Mouse (Mus musculus): ENCODE measurements around the gene Unc5c. TPM values are rescaled to one million over a fixed set of nuclear protein-coding genes. Genes with fewer than 3 reads are reported as not detected.

The Unc5c gene
- polyA plus RNA-seq, 1 experiment from 2014 or later = 5.8 TPM

DNA sequence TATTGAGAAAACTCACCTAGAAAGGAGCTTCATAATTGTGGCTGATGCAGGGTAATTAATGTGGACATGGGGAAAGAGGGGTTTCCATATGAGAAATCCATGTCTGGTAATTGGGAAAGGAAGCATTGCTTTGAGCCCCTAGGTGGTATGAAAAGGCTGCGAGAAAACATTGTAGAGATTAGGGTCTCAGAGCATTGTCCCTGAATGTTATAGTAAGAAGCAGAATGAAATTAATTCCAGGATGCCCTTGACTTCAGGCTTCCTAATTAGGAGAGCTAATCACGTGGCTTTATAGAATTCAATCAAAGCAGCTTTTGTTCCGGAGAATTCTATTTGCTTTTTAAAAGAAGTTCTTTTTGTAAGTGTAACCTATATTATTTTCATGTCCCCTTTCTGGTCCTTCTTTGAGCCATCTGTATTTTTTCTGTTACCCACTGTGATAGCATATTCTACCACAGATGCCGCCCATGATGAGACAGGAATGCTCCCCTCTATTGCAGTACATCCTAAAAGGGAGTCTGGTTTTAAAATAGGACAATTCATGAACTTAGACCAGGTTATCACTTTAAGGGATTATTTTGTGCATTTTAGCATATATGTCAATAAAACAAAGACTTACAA, 124.5 kb downstream of the Unc5c start:
- H3K36me3 ChIP-seq = no peaks in the 10 kb centered on the region
- no peak for DNase-seq (ENCODE audit: low spot score)
- no peak overlapping the region for H3K4me3 ChIP-seq
- peaks cover 14% of the 10 kb centered on the region; the same call in 1 of the 2 replicates for H3K4me1 ChIP-seq
- no peak overlapping the region for H3K27ac ChIP-seq (replicated peaks)
- 69% methylated on average over 4 of the region's 4 CpGs for WGBS
- no peaks in the 10 kb centered on the region; the same call in 1 of the 2 replicates for H3K9me3 ChIP-seq (replicated peaks)
- H3K27me3 ChIP-seq (ENCODE audit: low read depth, poor library complexity, severe bottlenecking) = peaks cover 99% of the 10 kb centered on the region

DNA sequence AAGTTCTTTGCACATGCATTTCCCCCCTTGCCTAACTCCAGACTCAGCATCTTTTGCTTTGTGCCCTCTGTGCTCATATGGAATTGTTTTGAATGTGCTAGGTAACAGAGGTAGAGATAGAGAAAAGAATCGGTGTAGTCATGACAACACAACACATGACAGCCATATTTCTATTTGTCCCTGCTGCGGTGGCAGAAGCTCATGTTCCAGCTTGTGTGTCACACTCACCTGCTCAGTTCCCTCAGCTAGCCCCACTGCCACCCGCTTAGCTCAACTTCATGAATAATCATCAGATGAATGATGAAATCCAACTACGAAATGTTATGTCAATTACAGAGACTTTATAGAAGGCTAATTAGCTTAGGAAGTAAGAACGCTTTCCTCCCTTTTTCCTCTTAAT, 128.2 kb downstream of the Unc5c start:
- Histone ChIP-seq H3K27me3 (ENCODE audit: low read depth, poor library complexity, severe bottlenecking) (peaks cover 84% of the 10 kb centered on the region), H3K9me3 (replicated peaks) (no peaks in the 10 kb centered on the region), H3K4me3 (no peak overlapping the region), H3K36me3 (no peaks in the 10 kb centered on the region), H3K27ac (replicated peaks) (no peak overlapping the region), H3K4me1 (peaks cover 22% of the 10 kb centered on the region; the same call in 1 of the 2 replicates)
- no peak for DNase-seq (ENCODE audit: low spot score)
- 85% methylated on average over 5 of the region's 5 CpGs for WGBS

DNA sequence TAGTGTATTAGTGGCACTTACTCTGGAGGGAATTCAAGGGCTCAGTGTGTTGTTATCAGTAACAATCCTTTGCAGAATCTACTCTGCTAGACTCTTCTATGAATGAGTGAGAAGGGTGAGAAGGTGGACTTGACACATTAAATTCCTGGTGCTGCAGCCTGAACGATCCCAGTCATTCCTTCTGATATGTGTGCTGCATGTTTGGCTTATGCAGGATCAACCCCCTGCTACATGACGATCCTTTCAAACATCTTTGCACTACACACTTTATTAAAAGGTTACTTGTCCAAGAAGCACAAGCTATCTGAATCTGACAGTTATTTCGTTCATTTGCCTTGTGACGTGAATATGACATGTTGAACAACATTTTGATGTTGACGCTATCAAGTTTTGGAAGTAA, 129.1 kb downstream of the Unc5c start:
- no peak overlapping the region for H3K27ac ChIP-seq (replicated peaks)
- H3K4me3 ChIP-seq = no peak overlapping the region
- H3K36me3 ChIP-seq = no peaks in the 10 kb centered on the region
- H3K27me3 ChIP-seq (ENCODE audit: low read depth, poor library complexity, severe bottlenecking) = peaks cover 78% of the 10 kb centered on the region
- no peaks in the 10 kb centered on the region for H3K9me3 ChIP-seq (replicated peaks)
- H3K4me1 ChIP-seq = peaks cover 20% of the 10 kb centered on the region; the same call in 1 of the 2 replicates
- WGBS = 91% methylated on average over 5 of the region's 5 CpGs
- no peak for DNase-seq (ENCODE audit: low spot score)

DNA sequence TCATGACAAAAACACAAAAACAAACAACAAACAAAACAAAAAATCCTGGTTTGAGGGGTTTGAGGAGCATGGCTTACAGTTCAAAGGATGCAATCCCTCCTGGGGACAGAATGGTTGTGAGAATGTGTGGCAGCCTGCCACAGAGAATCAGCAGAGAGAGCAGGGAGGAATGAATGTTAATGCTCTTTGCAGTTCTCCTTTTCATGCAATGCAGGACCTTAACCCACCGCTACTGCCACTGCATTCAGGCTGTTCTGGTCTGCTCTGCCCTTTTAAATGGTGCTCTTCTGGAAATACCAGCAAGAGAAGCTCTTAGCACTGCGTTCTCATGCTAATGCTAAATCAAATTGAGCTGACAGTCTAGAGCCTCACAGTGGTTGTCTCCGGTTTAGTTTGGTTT, 130.1 kb downstream of the Unc5c start:
- H3K36me3 ChIP-seq = no peaks in the 10 kb centered on the region
- H3K4me1 ChIP-seq = peaks cover 12% of the 10 kb centered on the region; the same call in 1 of the 2 replicates
- H3K9me3 ChIP-seq (replicated peaks) = no peaks in the 10 kb centered on the region
- no peak for DNase-seq (ENCODE audit: low spot score)
- 23% methylated on average over 3 of the region's 3 CpGs for WGBS
- no peak overlapping the region for H3K4me3 ChIP-seq
- H3K27me3 ChIP-seq (ENCODE audit: low read depth, poor library complexity, severe bottlenecking) = peaks cover 78% of the 10 kb centered on the region
- H3K27ac ChIP-seq (replicated peaks) = no peak overlapping the region

DNA sequence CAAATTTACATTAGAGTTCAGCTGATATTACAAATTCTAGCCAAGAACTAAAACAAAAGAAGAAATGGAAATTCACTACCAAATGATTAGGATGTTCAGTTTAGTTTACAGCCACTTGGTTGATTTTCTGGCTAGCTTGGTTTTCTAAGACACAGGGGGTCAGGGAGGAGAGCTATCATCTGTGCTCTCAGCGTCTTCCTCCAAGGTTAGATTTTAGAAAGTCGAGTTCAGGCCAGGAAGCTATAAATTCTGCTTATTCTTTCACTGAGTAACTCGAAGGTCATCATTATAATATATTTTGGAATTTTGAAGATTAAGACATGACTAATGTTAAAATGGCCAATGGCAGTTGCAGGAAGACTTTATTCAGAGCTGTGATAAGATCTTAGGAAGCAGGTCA, 131.4 kb downstream of the Unc5c start:
- 77% methylated on average over 3 of the region's 3 CpGs for WGBS
- no peak for DNase-seq (ENCODE audit: low spot score)
- peaks cover 20% of the 10 kb centered on the region for H3K4me1 ChIP-seq
- H3K36me3 ChIP-seq = no peaks in the 10 kb centered on the region
- no peak overlapping the region for H3K4me3 ChIP-seq
- no peaks in the 10 kb centered on the region for H3K9me3 ChIP-seq (replicated peaks)
- H3K27me3 ChIP-seq (ENCODE audit: low read depth, poor library complexity, severe bottlenecking) = peaks cover 65% of the 10 kb centered on the region
- H3K27ac ChIP-seq (replicated peaks) = no peak overlapping the region

DNA sequence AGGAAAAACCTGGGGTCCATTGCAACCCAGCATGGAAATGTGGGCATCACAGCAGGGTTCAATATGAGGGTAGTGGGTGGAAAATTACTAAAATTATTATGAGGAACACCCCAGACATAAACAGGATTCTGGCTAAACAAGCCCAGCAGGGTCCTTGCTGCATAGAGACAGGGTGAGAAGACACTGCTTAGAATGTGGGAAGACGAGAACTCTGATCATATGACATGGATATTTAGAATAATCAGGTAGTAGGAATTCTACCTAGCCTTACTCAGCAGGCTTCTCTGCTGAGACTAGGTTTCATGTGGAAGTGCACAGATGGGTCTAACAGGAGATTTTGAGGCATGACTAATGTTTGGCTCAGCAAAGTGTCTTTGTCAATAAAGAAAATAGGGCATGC, 131.9 kb downstream of the Unc5c start:
- Histone ChIP-seq H3K27ac (replicated peaks) (no peak overlapping the region), H3K4me3 (no peak overlapping the region), H3K27me3 (ENCODE audit: low read depth, poor library complexity, severe bottlenecking) (peaks cover 61% of the 10 kb centered on the region), H3K9me3 (replicated peaks) (no peaks in the 10 kb centered on the region), H3K4me1 (peaks cover 22% of the 10 kb centered on the region), H3K36me3 (no peaks in the 10 kb centered on the region)
- 79% methylated on average over 1 of the region's 1 CpGs for WGBS
- no peak for DNase-seq (ENCODE audit: low spot score)

DNA sequence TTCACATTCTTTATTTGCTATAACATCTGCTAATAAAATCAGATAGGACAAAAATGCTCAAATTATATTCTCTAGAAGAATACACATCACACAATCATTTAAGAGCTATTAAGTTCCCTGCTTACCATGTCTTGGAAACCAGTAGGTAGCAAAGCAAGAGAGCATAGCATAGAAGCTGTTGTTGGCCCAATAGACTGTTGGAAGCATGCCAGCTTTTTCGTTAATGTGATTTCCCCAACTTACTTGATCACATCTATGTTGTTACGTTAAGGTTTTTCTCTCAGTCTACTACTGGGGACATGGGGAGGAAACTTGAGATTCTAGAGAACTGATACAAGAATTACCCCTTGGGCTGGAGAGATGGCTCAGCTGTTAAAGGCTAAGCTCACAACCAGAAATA, 133.0 kb downstream of the Unc5c start:
- no peak overlapping the region for H3K4me3 ChIP-seq
- DNase-seq (ENCODE audit: low spot score) = no peak
- WGBS = 93% methylated on average over 2 of the region's 2 CpGs
- no peak overlapping the region for H3K27ac ChIP-seq (replicated peaks)
- H3K27me3 ChIP-seq (ENCODE audit: low read depth, poor library complexity, severe bottlenecking) = peaks cover 50% of the 10 kb centered on the region
- H3K36me3 ChIP-seq = no peaks in the 10 kb centered on the region
- H3K4me1 ChIP-seq = peaks cover 22% of the 10 kb centered on the region
- no peaks in the 10 kb centered on the region for H3K9me3 ChIP-seq (replicated peaks)

DNA sequence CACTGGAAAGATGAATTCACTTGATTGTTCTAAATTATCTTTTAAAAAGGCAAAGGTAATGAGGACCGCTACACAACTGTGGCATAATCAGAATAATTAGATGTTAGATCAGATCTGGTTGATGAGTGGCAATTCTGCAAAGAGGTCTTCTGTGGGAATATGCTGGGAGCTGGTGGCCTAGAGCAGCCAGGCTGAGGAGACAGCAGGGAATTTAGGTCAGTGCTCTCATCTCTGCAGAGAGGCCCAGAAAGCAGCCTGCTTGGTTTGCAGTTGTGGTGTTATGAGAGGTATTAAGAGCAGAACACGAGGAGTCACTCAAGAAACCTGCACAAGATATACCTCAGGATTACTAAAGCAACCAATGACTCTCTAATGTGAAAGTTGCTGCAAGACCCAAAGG, 133.9 kb downstream of the Unc5c start:
- Histone ChIP-seq H3K36me3 (no peaks in the 10 kb centered on the region), H3K9me3 (replicated peaks) (no peaks in the 10 kb centered on the region), H3K27me3 (ENCODE audit: low read depth, poor library complexity, severe bottlenecking) (peaks cover 40% of the 10 kb centered on the region), H3K4me1 (peaks cover 22% of the 10 kb centered on the region), H3K4me3 (no peak overlapping the region), H3K27ac (replicated peaks) (no peak overlapping the region)
- 87% methylated on average over 2 of the region's 2 CpGs for WGBS
- DNase-seq (ENCODE audit: low spot score) = no peak

DNA sequence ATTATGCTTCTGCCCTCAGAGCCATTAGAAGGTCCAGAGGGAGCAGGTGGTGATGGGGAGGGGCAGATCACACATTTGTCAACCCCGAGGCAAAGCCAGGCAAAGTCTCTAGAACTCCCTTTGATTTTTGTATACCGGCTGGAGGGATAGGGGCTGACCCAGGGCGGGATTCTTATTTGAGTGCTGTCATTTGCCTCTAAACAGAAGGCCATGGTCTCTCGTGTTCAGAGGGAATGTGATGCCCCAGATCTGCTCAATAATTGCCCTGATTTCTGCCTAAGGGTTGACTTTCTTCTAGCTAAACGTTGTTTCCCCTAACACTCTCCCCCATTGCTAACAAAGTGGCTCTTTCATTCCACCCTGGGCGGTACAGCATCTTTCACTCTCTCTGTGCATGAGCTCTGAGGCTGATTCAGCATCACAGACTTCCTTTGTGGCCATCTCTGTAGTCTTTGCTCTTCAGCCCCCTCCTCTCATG, 136.1 kb downstream of the Unc5c start:
- no peak overlapping the region for H3K4me3 ChIP-seq
- peaks cover 13% of the 10 kb centered on the region for H3K4me1 ChIP-seq
- H3K27ac ChIP-seq (replicated peaks) = no peak overlapping the region; the same call in 1 of the 2 replicates
- H3K9me3 ChIP-seq (replicated peaks) = no peaks in the 10 kb centered on the region
- peaks cover 19% of the 10 kb centered on the region; the same call in 1 of the 2 replicates for H3K27me3 ChIP-seq (ENCODE audit: low read depth, poor library complexity, severe bottlenecking)
- no peaks in the 10 kb centered on the region for H3K36me3 ChIP-seq
- 29% methylated on average over 6 of the region's 6 CpGs for WGBS
- DNase-seq (ENCODE audit: low spot score) = no peak

DNA sequence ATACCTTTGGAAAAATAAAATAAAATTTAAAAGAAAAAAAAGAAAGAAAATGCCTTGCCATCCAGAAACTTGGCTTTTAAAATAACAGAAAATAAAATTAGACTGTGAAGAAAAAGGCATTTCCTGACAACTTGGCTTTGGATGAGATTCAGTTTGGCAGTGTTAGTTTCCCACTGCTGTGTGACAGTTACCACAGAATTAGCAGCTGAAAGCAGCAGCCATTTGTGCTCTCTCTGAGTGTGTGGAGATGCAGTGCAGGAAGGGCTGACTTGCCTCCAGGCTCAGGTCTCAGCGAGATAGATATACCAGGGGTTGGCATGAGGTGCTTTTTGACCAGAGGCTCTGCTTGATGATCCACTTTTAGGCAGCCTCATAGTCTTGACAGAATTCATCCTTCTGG, 151.7 kb downstream of the Unc5c start:
- Histone ChIP-seq H3K9me3 (replicated peaks) (no peaks in the 10 kb centered on the region), H3K4me1 (no peaks in the 10 kb centered on the region)

DNA sequence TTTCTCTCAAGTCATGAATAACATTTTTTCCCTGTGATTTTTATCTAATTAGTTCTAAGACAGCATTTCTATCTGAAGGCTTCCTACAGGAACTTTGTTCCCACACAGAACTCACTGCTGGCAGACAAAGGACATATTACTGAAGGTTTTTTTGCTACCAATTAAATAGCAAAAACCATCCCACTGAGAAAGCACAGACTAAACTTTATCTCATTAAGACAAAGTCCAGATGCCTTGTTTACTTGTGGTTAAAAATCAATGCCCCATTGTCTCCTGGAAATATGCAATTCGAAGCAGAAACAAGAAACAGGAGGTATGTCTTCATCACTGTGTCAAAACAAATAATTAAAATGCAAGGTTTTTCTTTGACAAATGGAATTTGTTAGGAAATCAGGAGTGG, 153.7 kb downstream of the Unc5c start:
- Histone ChIP-seq H3K4me1 (no peaks in the 10 kb centered on the region), H3K27me3 (ENCODE audit: low read depth, poor library complexity, severe bottlenecking) (no peaks in the 10 kb centered on the region), H3K9me3 (replicated peaks) (no peaks in the 10 kb centered on the region), H3K27ac (replicated peaks) (no peak overlapping the region), H3K36me3 (no peaks in the 10 kb centered on the region), H3K4me3 (no peak overlapping the region)
- no peak for DNase-seq (ENCODE audit: low spot score)
- 79% methylated on average over 1 of the region's 1 CpGs for WGBS

More for the DNA sequence above, 151.7 kb downstream of the Unc5c start:
- Histone ChIP-seq H3K4me3 (no peak overlapping the region), H3K27ac (replicated peaks) (no peak overlapping the region), H3K36me3 (no peaks in the 10 kb centered on the region), H3K27me3 (ENCODE audit: low read depth, poor library complexity, severe bottlenecking) (no peaks in the 10 kb centered on the region)
- 71% methylated on average over 1 of the region's 1 CpGs for WGBS
- no peak for DNase-seq (ENCODE audit: low spot score)

DNA sequence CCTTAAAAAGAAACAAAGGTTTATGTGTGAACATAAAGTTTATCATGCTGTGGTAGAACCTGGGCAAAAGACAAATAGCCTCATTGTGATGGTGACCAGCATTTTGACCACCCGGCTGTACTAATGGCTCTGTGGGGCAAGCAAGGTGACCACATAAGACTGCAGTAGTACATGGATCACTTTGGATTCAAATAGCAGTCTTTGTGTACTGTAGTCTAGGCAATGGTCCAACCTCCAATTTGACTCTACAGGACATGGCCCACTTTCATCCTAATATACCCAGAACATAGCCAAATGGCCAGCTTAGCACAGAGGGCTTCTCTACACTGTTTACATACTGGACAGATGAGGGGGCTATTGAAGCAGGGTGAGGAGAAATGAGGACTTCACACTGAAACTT, 156.5 kb downstream of the Unc5c start:
- Histone ChIP-seq H3K9me3 (replicated peaks) (no peaks in the 10 kb centered on the region), H3K27me3 (ENCODE audit: low read depth, poor library complexity, severe bottlenecking) (no peaks in the 10 kb centered on the region), H3K4me3 (no peak overlapping the region), H3K4me1 (no peaks in the 10 kb centered on the region), H3K36me3 (no peaks in the 10 kb centered on the region), H3K27ac (replicated peaks) (no peak overlapping the region)
- WGBS = 90% methylated on average over 1 of the region's 1 CpGs
- no peak for DNase-seq (ENCODE audit: low spot score)

DNA sequence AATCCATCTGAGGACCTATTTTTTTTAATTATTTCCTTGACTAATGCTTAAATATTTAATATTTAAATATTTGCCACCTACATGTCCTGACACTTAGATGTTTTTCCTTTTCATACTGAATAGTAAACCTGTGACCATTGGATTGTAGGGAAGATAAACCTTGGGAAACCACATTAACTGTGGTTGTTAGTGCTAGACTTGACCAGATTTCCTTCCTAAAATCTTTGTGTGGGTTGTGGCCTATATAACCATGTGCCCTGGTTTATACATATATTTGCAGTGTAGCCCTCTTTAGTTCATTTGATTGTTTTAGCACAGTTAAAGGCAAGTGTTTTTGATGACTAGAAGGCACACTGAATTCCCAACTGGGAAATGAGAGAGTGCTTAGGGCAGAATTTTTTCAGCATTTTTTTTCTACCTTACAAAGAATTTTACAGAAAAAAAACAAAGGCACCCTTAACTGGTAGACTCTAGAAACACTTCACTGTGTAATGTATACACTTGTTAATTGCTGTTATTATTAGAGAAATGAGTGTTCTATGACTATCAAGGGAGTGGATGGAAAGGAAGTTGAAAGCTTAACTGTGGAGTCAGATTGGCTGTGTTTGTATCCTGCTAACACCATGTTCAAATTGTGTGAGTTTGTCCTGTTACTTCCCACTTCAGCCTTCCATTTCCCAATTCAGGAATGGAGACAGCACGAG, 162.1 kb downstream of the Unc5c start:
- no peak for DNase-seq (ENCODE audit: low spot score)
- Histone ChIP-seq H3K27me3 (ENCODE audit: low read depth, poor library complexity, severe bottlenecking) (no peaks in the 10 kb centered on the region), H3K36me3 (no peaks in the 10 kb centered on the region), H3K27ac (replicated peaks) (no peak overlapping the region), H3K4me1 (0 out of 2 replicates have a peak, but pooled peaks cover 2% of the 10 kb centered on the region), H3K9me3 (replicated peaks) (no peaks in the 10 kb centered on the region), H3K4me3 (no peak overlapping the region)
- 92% methylated on average over 1 of the region's 1 CpGs for WGBS
